Mouse (Mus musculus) hindbrain, postnatal 0 days (tissue): ENCODE results near the gene Trim80. TPM values are rescaled to one million over a fixed set of nuclear protein-coding genes. Genes with fewer than 3 reads are reported as not detected.

Source experiments
- ATAC-seq: fragments of 200-750 bp; cut with Nextera tagmentation; 2 replicates; pipeline ENCODE4 v1.8.0; 2017; ENCODE audit warnings: mild to moderate bottlenecking, moderate TSS enrichment, moderate library complexity
- DNase-seq: peaks from one replicate; pipeline ENCODE4 v3.0.0-alpha.2; 2015; ENCODE audit warnings: low spot score
- H3K27ac ChIP-seq: fragments of 300-500 bp; sonication (generic); 2 replicates; pipeline ENCODE4 v1.5.1; 2014; ENCODE audit warnings: mild to moderate bottlenecking
- H3K27me3 ChIP-seq: fragments of 300-500 bp; sonication (generic); 2 replicates; pipeline ENCODE4 v1.6.1; 2014; ENCODE audit warnings: low read length, mixed read lengths; ENCODE audit not compliant: insufficient read depth
- H3K36me3 ChIP-seq: fragments of 300-500 bp; sonication (generic); 2 replicates; pipeline ENCODE4 v1.6.1; 2014; ENCODE audit warnings: low read length, mixed read lengths; ENCODE audit not compliant: insufficient read depth
- H3K4me1 ChIP-seq: fragments of 300-500 bp; sonication (generic); 2 replicates; pipeline ENCODE4 v1.6.1; 2014; ENCODE audit warnings: antibody characterized with exemption, low read length, mixed read lengths; ENCODE audit not compliant: insufficient read depth
- H3K4me2 ChIP-seq: fragments of 300-500 bp; sonication (generic); 2 replicates; pipeline ENCODE4 v1.6.1; 2014; ENCODE audit warnings: low read depth, mild to moderate bottlenecking, low read length, moderate library complexity, mixed read lengths
- H3K4me3 ChIP-seq: fragments of 300-500 bp; sonication (generic); 2 replicates; pipeline ENCODE4 v1.5.1; 2014; ENCODE audit warnings: low read length
- H3K9ac ChIP-seq: fragments of 300-500 bp; sonication (generic); replicated peaks from 2 replicates; pipeline ENCODE4 v1.6.1; 2014; ENCODE audit warnings: mild to moderate bottlenecking, low read length, moderate library complexity, mixed read lengths
- H3K9me3 ChIP-seq: fragments of 300-500 bp; sonication (generic); 2 replicates; pipeline ENCODE4 v1.6.1; 2016; ENCODE audit warnings: low read length, mixed read lengths
- CTCF ChIP-seq: IDR thresholded peaks from 2 replicates; pipeline ENCODE4 v1.5.1; 2016; ENCODE audit warnings: antibody characterized with exemption, control low read depth, low read depth
- WGBS: fragments of 180-500 bp; shearing (Covaris S2); extraction: QIAGEN DNeasy Blood & Tissue Kit; methylation state at CpG from one replicate; pipeline ENCODE4 v1.1.7; 2014; 5-methylcytosine and 5-hydroxymethylcytosine counted together
- polyA plus RNA-seq: library from polyadenylated mRNA; unstranded; fragments of >200 nt; fragmentation: Nextera tagmentation; extraction: Ambion mirVana; gene quantifications from 2 replicates; pipeline ENCODE4 v1.2.1, GENCODE M21; 2015
- total RNA-seq: library from RNA; depleted of rRNA; stranded (reverse); fragments of >200 nt; gene quantifications from 2 replicates; pipeline ENCODE4 v1.2.3, GENCODE M21; 2014

Gene Trim80
- total and polyA plus RNA-seq, 2 experiments from 2014 or later, result 0.11 TPM; not detected in 1

DNA sequence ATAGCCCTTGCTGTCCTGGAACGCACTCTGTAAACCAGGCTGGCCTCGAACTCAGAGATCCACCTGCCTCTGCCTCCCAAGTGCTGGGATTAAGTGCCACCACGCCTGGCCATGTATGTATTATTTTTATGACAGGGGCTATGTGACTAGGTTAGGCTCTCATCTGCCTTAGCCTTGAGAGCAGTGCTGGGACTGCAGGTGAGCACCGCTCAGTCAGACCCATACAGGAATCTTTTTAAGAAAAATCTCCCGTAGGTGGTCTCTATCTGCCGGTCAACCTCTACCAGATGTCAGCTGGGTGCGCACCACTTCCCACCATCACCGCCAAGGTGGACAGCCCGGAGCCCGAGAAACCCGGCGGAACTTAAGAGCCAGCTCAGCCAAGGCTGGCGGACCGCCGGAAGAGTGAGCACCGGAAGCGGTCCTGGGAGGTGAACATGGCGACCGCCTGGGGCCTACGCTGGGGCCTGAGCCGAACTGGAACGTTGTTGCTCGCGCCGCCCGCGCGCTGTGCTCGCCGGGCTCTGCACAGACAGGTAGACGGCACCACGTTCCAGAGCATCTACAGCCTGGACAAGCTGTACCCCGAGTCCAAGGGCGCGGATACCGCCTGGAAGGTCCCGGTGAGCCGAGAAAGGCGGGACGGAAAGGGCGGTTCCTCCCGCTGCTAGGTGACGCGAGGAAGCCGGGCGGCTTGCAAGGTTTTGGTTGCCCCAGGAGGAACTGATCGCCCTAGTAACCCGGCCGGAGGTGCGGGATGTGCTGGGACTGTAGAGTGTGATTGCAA is 36.8 kb upstream of the Trim80 start, which contains the start of gene Mrpl58:
Gene Mrpl58, plus strand, starts transcription at position 415 of the 787 bp plus-strand sequence.
- peak; percentile 92 for DNase-seq
- Histone ChIP-seq H3K9ac (peak within 1 kb of the TSS; percentile 72), H3K4me2 (peak within 1 kb of the TSS; percentile 69), H3K36me3 (peaks cover 10% of the 10 kb centered on the region), H3K27me3 (no peaks in the 10 kb centered on the region), H3K27ac (peak within 1 kb of the TSS; percentile 89), H3K4me3 (peak within 1 kb of the TSS; percentile 70), H3K4me1 (peaks cover 12% of the 10 kb centered on the region; the same call in 1 of the 2 replicates), H3K9me3 (no peaks in the 10 kb centered on the region)
- 3% methylated on average over 50 of the region's 50 CpGs for whole genome bisulfite sequencing
- ATAC-seq, result peak; percentile 91
- TF ChIP-seq CTCF, result 0 out of 2 replicates have a peak, but pooled peaks have one; percentile 22

DNA sequence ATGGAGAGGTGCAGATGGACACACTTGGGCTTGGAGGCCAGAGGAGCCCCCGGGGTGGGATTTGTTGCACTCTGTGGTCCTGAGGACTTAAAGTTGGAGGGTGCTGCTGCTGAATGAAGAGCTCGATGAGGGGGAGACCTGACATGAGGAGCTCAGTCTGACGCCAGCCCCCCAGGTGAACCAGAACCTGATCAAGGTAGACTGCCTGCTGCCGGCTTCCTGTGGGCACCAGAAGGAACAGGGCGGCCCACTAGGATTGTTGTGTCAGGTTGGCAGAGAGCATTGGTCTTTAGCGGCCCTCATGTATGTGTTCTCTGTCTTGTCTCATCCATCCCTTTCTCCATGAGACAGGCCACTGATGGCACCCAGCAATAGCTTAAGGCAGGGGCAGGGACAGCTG is 34.6 kb upstream of the Trim80 start:
- 96% methylated on average over 6 of the region's 6 CpGs for WGBS
- Histone ChIP-seq H3K36me3 (peaks cover 16% of the 10 kb centered on the region), H3K27me3 (no peaks in the 10 kb centered on the region), H3K4me2 (no peak overlapping the region), H3K9ac (no peak overlapping the region), H3K9me3 (no peaks in the 10 kb centered on the region), H3K4me3 (no peak overlapping the region), H3K27ac (no peak overlapping the region), H3K4me1 (peaks cover 12% of the 10 kb centered on the region; the same call in 1 of the 2 replicates)
- no peak for DNase-seq
- no peak for TF ChIP-seq CTCF
- no peak for ATAC-seq

DNA sequence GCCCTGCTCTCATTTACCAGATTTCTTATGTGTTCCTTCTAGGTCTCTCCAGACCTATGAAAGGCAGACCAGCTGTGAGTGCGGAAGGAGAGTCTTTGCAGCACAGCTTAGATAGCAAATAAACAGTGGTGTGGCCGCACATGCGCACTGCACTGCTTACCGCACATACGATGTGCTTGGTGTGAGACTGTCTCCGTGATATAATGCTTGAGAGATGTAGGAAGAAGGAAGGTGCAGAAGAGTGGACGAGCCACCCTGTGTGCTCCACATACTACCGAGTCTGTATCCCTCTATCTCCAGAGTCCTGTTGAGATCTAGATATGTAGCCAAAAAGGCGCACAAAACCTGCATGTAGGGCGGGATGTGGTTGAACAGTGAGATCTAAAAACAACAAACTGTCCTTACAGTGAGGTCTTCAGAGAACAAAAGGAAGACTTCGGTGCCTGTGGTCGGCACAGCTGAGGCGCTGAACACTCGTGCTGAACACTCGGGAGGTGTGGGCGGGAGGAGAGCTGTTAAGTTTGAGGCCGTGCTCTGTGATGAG is 33.4 kb upstream of the Trim80 start:
- peaks cover 22% of the 10 kb centered on the region for H3K36me3 ChIP-seq
- 92% methylated on average over 17 of the region's 17 CpGs for WGBS

DNA sequence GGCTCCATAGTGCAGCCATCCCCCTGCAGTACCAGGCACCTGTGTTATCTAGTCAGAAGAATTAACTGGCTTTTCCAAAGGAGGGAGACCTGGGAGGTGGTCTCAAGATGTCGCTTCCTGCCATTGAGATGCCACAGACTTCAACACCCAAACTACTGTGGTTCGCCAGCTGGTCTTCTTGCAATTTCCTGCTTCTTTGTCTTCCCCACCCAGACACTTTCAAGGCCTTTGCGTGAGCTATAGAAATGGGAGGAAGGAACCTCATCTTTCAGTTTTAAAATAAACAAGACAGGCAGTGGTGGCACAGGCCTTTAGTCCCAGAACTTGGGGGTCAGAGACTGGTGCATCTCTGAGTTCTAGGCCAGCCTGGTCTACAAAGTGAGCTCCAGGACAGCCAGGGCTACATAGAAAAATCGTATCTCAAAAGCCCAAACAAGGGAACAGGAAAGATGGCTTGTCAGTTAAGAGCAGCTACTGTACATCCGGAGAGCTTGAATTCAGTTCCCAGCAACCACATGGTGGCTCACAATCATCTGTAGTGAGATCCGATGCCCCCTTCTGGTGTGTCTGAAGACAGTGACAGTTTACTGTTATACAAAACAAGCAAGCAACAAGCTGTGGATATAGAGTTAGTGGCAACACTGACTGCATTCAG is 32.0 kb upstream of the Trim80 start:
- H3K27ac ChIP-seq, result no peak overlapping the region

More for the DNA sequence above, 33.4 kb upstream of the Trim80 start:
- no peaks in the 10 kb centered on the region for H3K27me3 ChIP-seq
- H3K27ac ChIP-seq, result no peak overlapping the region
- H3K4me3 ChIP-seq, result no peak overlapping the region
- no peaks in the 10 kb centered on the region for H3K9me3 ChIP-seq
- no peak overlapping the region for H3K9ac ChIP-seq
- DNase-seq (no peak), ATAC-seq (no peak)
- no peak overlapping the region for H3K4me2 ChIP-seq
- H3K4me1 ChIP-seq, result peaks cover 15% of the 10 kb centered on the region; the same call in 1 of the 2 replicates
- no peak for TF ChIP-seq CTCF

DNA sequence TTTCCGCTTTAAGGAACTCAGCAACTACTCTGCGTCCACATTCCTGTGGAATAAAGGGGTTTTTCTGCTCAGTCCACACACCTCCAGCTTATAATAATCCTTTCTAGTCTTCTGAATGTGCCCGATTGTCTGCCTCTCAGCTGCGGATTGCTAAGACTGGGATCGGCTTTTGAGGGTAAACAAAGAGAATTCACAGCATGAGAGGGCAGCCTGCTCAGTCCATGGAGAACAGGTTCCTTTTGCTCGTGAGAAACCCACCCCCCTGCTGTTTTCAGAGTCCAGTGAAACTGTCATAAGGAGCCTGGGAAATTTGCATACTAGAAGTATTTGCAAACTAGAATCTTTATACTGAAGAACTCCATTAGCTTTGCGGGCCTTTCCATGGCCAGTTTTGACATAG is 30.8 kb upstream of the Trim80 start:
- ATAC-seq (no peak), DNase-seq (peak; percentile 12)
- H3K9ac ChIP-seq, result no peak overlapping the region
- H3K27me3 ChIP-seq, result no peaks in the 10 kb centered on the region
- peaks cover 22% of the 10 kb centered on the region for H3K36me3 ChIP-seq
- WGBS, result 22% methylated on average over 7 of the region's 7 CpGs
- H3K9me3 ChIP-seq, result no peaks in the 10 kb centered on the region
- H3K4me3 ChIP-seq, result no peak overlapping the region
- TF ChIP-seq CTCF, result no peak
- peaks cover 12% of the 10 kb centered on the region; the same call in 1 of the 2 replicates for H3K4me1 ChIP-seq
- no peak overlapping the region for H3K4me2 ChIP-seq
- peak overlapping the region; percentile 56; the same call in 1 of the 2 replicates for H3K27ac ChIP-seq

More for the DNA sequence above, 32.0 kb upstream of the Trim80 start:
- no peaks in the 10 kb centered on the region for H3K27me3 ChIP-seq
- no peak overlapping the region for H3K9ac ChIP-seq
- H3K4me2 ChIP-seq, result no peak overlapping the region
- TF ChIP-seq CTCF, result no peak; the same call in 1 of the 2 replicates
- ATAC-seq, result no peak
- peaks cover 22% of the 10 kb centered on the region for H3K36me3 ChIP-seq
- DNase-seq, result no peak
- H3K4me3 ChIP-seq, result no peak overlapping the region
- H3K9me3 ChIP-seq, result no peaks in the 10 kb centered on the region
- 67% methylated on average over 6 of the region's 6 CpGs for WGBS
- peaks cover 16% of the 10 kb centered on the region; the same call in 1 of the 2 replicates for H3K4me1 ChIP-seq

DNA sequence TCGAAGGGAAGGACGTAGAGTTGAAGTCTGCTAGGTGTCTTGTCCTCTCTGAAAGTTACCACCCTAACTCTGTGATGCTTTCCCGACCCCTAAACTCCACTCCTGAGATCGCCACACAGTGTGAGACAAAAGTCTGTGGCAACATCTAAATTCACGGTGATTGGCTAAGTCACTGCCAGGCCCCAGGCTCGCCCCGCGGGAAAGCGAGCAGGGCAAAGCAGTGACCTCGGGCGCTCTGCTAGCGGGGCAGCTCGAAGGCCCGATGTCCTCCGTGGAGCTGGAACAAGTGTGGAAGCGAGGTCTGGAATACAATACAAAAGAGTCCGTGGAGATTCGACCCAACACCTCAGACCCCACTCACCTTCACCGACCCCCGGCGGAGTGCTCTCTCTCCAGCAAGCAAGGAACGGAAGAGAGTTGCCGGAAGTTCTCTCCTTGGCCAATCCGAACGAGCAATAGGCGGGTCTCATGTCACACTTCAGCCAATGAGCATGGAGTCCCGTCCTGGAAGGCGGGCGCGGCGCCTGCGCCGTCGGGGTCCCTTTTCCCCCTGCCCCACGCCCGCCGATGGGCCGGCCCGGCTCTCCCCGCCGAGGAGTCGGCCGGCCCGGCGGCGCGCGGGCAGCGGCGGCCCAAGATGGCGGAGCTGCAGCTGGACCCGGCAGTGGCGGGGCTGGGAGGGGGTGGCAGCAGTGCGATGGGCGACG is 20.7 kb upstream of the Trim80 start, which contains the start of the genes Atp5h and Kctd2:
Gene Atp5h, minus strand, starts transcription at position 432 of the 707 bp plus-strand sequence.
Gene Kctd2, plus strand, starts transcription at position 598 of the 707 bp plus-strand sequence.
- H3K27me3 ChIP-seq, result no peaks in the 10 kb centered on the region
- peaks cover 16% of the 10 kb centered on the region for H3K4me1 ChIP-seq
- H3K9me3 ChIP-seq, result no peaks in the 10 kb centered on the region
- peak within 1 kb of the TSS; percentile 90 for H3K27ac ChIP-seq
- peak; percentile 98 for ATAC-seq
- no peak for TF ChIP-seq CTCF
- peak within 1 kb of the TSS; percentile 84 for H3K4me2 ChIP-seq
- peak; percentile 99 for DNase-seq
- WGBS, result under 1% methylated on average over 54 of the region's 56 CpGs
- peak within 1 kb of the TSS; percentile 93 for H3K4me3 ChIP-seq
- peak within 1 kb of the TSS; percentile 96 for H3K9ac ChIP-seq
- peaks cover 20% of the 10 kb centered on the region for H3K36me3 ChIP-seq
